Comparison of ENCODE assay signal across 20 mouse cellular contexts in the genomic region with DNA sequence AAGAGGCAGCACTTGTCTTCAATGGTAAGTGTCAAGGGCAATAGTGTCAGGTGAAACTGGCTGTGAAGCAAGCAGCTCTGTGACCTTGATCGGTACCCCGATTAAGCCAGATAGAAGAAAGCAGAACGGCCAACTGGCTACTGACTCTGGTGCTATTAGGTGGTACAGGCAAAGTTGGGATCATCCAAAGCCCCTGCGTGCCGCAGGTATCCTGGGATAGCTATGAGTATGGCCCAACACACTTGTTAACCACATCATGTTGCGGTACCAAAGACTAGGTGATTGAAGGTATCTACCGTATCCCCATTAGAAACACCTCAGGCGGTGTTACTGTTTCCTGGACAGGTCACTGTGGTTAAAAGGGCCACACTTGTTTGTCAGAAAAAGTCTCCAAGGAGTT. TPM values are rescaled to one million over a fixed set of nuclear protein-coding genes. Genes with fewer than 3 reads are reported as not detected.
"Had no signal": no experiment of that assay in that cellular context is flagged by ENCODE, and none has a peak within 500 bp of the region (broad histone marks: within the 10 kb centered on the region; RNA-seq: fewer than 3 reads in every experiment).

No protein-coding gene starts in this region.

- ATAC-seq: midbrain, embryonic 16.5 days had no signal

- H3K27me3 ChIP-seq: midbrain, embryonic 12.5 days; neural tube, embryonic 13.5 days; neural tube, embryonic 15.5 days had no signal

- H3K4me3 ChIP-seq: midbrain, embryonic 10.5 days; midbrain, embryonic 12.5 days; myocyte; neural tube, embryonic 13.5 days; neural tube, embryonic 15.5 days had no signal

- H3K27ac ChIP-seq: midbrain, embryonic 10.5 days; midbrain, embryonic 12.5 days; neural tube, embryonic 13.5 days; neural tube, embryonic 15.5 days had no signal

- H3K9me3 ChIP-seq: midbrain, embryonic 10.5 days; midbrain, embryonic 12.5 days; neural tube, embryonic 13.5 days; neural tube, embryonic 15.5 days had no signal

- DNase-seq: lung, adult 18-20 months; lung, embryonic 14.5 days; lung, postnatal 10 days; lung, postnatal 4 days; midbrain, embryonic 14.5 days; retina, postnatal 1 day; right cerebral cortex, adult 18-20 months; right cerebral cortex, postnatal 25 days; right cerebral cortex, postnatal 4 days; spleen, adult 18-20 months; thymus, adult 18-20 months; thymus, postnatal 14 days; thymus, postnatal 36 days had no signal

- H3K4me2 ChIP-seq: lung, embryonic 14.5 days; midbrain, embryonic 12.5 days; neural tube, embryonic 13.5 days; neural tube, embryonic 15.5 days had no signal

- H3K4me1 ChIP-seq: midbrain, embryonic 10.5 days; midbrain, embryonic 12.5 days; neural tube, embryonic 13.5 days; neural tube, embryonic 15.5 days had no signal

- H3K9ac ChIP-seq: lung, embryonic 14.5 days; midbrain, embryonic 12.5 days; neural tube, embryonic 13.5 days; neural tube, embryonic 15.5 days had no signal

RNA-seq across cellular contexts. Expression of a gene that starts 41.1 kb away (rescaled TPM):
- total RNA-seq: megakaryocyte-erythroid progenitor cell, adult 5-6 weeks had no signal
